Mouse (Mus musculus): ENCODE measurements around the gene Cfap99. TPM values are rescaled to one million over a fixed set of nuclear protein-coding genes. Genes with fewer than 3 reads are reported as not detected.
A peak's percentile ranks its signal among the peaks of the same experiment; 100 is the strongest.

The Cfap99 gene
- total RNA-seq, 2 experiments from 2014 or later: 0.96 to 1.5 TPM

DNA sequence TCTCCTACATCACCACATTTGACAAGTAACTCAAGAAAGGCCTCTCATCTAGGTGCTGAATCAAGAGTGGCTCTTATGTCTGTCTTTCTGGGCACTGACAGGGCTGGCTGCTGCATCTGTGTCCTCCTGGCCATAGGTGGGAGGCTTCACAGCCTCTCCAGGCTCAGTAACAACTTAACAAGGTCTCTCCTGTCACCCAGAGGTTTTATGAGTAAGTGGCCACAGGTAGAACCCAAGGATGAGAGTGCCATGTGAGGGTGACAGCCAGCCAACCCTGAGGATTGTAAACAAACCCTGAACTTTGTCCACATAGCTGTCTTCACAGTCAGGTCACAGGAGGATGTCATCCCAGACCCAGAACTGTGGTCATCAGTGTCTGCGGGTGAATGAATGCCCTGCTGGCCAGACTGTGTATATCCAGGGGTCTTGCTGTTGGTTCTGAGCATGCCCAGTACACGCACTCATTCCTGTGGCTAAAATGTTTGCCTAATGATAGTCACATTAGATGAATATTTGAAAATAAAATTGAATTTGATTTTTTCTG lies 31.2 kb downstream of the Cfap99 start:
- DNase-seq (ENCODE audit: low spot score in 2 of 2): no peak
- intact Hi-C loops (cut with DNase I): no loop called here

- intact Hi-C loops (cut with DNase I): no loop called here
- DNase-seq (ENCODE audit: low spot score in 2 of 2): no peak
Observed at GRCm38 (mm10) chr5:34321236-34321635, 32.8 kb downstream of the Cfap99 start.

DNA sequence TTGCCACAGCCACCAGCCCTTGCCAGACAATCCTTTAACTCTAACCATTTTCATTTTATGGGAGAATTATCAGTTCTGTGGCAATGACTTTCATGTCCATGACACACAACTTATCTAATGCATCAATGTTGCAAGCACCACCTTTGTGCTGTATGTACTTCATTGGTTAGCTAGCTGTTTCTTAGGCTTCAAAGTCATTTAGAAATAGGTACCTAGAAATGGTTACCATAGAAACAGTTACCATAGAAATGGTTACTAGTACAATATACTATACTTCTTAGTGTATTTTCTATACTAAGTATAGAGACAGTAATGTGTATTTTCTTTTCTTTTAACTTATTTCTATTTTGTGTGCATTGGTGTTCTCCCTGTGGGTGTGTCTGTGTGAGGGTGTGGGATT lies 36.9 kb downstream of the Cfap99 start:
- no peak for DNase-seq (ENCODE audit: low spot score in 2 of 2)
- intact Hi-C loops (cut with DNase I): no loop called here

DNA sequence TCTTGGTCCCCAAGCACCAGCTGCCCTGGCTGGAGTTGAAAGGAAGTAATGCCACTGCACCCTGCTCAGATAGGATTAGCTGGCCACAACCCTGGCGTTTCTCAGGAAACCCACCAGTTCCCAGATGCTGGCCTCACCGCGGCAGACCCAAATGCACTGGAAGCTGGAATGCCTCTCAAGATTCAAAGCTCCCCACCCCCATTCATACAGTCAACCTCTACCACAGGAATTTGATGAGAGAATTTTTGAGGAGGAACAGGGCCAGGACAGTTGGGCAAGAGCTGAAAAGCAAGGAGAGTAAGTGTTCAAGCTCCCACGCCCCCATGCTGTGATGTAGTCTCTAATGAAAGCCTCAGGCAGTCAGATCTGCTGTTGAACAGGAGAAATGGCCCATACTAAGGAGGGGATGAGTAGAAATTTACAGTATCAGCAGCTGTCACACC lies 37.9 kb downstream of the Cfap99 start:
- DNase-seq (ENCODE audit: low spot score in 2 of 2): no peak
- intact Hi-C loops (cut with DNase I): no loop called here

- peak in 1 of 2 experiments; percentile 31 for DNase-seq (ENCODE audit: low spot score in 2 of 2)
- intact Hi-C loops (cut with DNase I): no loop called here
Observed at GRCm38 (mm10) chr5:34326875-34327576, 38.6 kb downstream of the Cfap99 start.

DNA sequence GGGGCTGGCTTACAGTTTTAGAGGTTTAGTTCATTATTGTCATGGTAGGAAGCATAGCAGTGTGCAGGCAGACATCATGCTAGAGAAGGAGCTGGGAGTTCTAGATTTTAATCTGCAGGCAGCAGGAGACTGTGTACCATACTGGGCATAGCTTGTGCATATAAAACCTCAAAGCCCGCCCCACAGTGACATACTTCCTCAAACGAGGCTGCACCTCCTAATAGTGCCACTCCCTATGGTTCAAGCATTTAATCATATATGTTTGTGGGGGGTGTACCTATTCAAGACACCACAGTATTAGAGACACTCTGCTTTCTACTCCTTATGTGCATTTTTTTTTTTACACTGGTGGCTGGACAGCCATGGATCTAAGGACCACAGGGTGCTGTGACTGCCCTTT lies 41.7 kb downstream of the Cfap99 start:
- DNase-seq (ENCODE audit: low spot score in 2 of 2): no peak
- intact Hi-C loops (cut with DNase I): no loop called here

- intact Hi-C loops (cut with DNase I): no loop called here
- DNase-seq (ENCODE audit: low spot score in 2 of 2): no peak
Observed at GRCm38 (mm10) chr5:34334081-34334480, 45.7 kb downstream of the Cfap99 start.

DNA sequence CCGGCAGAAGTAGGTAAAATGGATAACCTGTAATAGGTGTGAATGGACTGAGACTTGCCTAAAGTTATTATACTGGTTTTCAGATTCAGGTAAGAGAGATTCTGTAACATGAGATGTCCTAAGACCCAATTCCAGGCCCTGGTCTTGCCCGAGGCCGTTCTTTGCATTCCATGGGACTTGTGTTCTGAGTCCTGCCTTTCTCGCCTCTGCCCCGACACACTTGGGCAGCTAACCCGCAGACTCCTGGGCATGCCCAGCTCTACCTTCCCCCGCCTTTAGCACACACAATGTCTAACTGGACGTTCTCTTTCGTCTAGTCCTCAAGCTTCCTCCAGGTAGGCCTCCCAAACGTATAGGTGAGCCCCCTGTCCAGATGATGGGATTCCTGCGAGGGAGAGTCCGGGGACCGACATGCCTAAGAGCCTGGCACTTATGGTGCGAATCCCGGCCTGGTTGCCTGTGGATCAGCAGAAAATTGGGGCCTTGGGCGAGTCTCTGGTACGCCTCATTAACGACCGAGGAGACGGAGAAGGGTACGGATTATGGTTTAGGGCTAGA lies 47.2 kb downstream of the Cfap99 start:
- intact Hi-C loops (cut with DNase I): loop anchor here (5.0 kb wide), 2 partner anchors 123 to 302 kb away; partner anchors contain the start of gene Mfsd10
- DNase-seq (ENCODE audit: low spot score in 2 of 2): no peak

DNA sequence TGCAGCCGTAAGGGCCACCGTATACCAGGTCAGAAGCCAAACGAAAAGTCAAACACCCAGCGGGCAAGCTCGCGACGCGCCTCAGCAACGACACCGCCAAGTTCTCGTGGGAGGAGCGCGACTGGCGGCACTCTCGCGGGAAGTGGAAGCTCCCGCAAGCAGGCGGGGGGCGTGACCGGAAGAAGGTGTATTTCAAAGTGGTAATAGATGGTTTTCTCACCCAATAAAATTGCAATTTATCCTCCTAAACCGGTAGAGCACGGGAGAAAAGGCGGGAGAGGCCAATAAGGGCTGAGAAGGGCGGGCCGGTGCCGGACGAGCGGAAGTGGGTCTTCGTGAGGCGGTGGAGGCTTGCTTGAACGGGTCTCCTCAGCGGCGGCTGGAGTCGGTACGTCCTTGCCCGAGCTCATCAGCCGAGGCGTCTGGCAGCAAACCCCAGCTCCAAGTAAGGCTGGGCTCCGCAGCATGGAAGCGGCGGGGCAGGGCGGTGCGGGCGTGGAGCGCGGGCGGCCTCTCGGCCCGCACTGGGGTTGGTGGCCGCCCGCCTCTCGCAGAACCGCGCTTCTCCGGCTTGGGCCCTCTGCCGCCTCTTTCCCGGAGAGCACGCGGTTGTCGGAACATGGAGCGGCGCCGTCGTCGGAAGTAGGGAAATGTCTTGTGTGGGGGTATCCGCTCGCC lies 47.8 kb downstream of the Cfap99 start, which contains the start of gene Rnf4:
Gene Rnf4, plus strand, starts transcription at position 193 of the 678 bp plus-strand sequence.
- intact Hi-C loops (cut with DNase I): loop anchor here (5.0 kb wide), 2 partner anchors 124 to 301 kb away; partner anchors contain the start of gene Mfsd10
- peak; percentile 95 to 97 for DNase-seq (ENCODE audit: low spot score in 2 of 2)

- intact Hi-C loops (cut with DNase I): loop anchor here (5.0 kb wide), 2 partner anchors 125 to 300 kb away; partner anchors contain the start of gene Mfsd10
- DNase-seq (ENCODE audit: low spot score in 2 of 2): peak in 1 of 2 experiments; percentile 35
Observed at GRCm38 (mm10) chr5:34336775-34337450, 48.5 kb downstream of the Cfap99 start.

- intact Hi-C loops (cut with DNase I): no loop called here
- DNase-seq (ENCODE audit: low spot score in 2 of 2): no peak
Observed at GRCm38 (mm10) chr5:34340246-34340645, 51.8 kb downstream of the Cfap99 start.

DNA sequence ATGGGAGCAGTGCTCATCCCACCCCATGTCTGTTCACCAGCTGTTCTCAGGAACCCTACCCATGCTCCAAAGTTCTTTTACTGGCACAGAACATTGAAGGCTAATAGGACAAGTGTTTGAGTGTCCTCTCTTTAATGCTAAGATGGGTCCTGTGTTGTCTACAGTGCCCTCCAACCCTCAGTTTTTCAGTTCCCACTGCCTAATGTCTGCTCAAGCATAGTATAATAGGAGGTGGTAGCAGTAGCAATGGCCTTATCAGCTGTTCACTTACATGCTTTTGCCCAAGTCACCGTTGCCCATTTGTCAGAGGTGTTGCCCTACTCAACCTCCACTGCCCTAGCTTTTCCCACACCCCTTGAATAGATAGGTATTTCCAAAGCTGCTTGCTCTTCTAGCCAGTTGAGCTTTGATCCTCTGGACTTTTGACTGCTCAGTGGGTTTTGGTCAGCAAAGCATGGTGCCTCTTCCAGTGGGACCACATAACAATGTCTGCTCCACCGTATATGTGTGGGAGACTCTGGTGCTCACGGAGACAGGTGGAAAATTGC lies 63.8 kb downstream of the Cfap99 start:
- DNase-seq (ENCODE audit: low spot score in 2 of 2): no peak
- intact Hi-C loops (cut with DNase I): no loop called here

DNA sequence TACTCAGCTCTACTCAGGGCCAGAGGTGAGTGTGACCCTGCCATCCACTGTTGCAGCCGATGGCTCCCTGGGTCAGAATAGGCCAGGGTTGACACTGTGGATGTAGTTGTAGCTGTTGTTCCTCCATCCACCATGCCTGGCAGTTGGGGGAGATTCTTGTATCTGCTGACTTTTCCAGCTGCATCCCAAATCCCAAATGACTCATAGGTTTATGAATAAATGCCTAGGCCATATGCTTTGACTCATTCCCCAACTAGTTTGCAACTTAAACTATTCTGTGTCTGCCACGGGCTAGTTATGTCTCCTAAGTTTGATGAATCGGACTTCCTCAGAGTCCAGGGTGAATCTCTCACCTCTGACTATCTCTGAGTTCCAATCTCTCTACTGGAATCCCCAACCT lies 71.9 kb downstream of the Cfap99 start:
- DNase-seq (ENCODE audit: low spot score in 2 of 2): no peak
- intact Hi-C loops (cut with DNase I): no loop called here

DNA sequence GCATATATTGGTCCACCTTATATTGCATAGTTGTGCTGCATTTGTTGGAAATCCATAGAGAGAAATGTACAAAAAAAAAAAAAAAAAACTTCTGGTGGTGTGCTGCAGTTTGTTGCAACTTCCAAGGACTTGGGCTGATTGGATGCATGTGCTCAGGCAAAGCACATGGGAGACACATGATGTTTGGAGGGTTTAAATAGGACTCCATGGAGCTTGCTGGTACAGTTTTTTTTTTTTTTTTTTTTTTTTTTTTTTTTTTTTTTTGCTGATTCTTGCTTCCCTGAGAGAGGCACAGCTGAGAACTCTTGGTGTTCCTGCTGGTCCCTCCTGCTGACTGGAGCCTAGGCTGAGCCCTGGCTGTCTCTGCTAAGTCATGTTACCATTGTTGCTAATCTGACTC lies 74.7 kb downstream of the Cfap99 start:
- DNase-seq (ENCODE audit: low spot score in 2 of 2): no peak
- intact Hi-C loops (cut with DNase I): no loop called here

- intact Hi-C loops (cut with DNase I): loop anchor here (5.0 kb wide), 1 partner anchor 81 kb away; the partner anchor contains the start of genes Cfap99 and Zfyve28
- DNase-seq (ENCODE audit: low spot score in 2 of 2): no peak
Observed at GRCm38 (mm10) chr5:34368551-34369290, 80.3 kb downstream of the Cfap99 start.

DNA sequence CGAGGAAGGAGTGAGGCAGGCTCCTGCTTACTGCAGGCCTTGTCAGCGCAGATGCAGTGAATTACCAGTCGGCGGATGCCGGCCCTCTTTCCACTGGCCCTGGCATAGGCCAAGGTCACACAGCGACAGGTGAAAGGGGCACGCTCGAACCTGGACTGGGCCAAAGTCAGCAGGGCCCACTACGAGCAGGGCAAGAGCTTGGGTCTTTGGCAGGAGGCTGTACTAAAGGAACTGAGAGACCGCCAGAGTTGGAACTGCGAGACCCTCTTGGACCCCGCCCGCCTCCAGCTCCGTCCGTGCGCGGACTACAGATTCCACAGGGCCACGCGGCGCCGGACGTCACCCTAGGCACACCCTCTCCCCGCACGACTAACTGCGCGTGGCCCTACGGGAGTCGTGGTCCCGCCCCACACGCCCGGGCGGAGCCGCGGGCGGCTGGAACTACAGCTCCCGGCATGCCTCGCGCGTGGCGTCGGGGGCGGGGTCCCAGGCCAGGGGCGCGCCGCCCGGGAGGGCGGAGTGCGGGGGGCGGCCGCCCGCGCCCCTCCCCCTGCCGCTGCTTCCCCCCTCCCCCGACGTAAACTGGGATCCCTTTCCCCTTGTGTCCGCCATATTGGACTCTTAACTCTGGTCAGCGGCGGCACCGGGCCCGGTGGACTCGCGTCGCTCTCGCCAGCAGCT lies 81.1 kb downstream of the Cfap99 start, which contains the start of gene Fam193a:
Gene Fam193a, plus strand, starts transcription at position 593 of the 681 bp plus-strand sequence.
- DNase-seq (ENCODE audit: low spot score in 2 of 2): peak; percentile 97
- intact Hi-C loops (cut with DNase I): loop anchor here (5.0 kb wide), 1 partner anchor 82 kb away; the partner anchor contains the start of genes Cfap99 and Zfyve28

- intact Hi-C loops (cut with DNase I): no loop called here
- DNase-seq (ENCODE audit: low spot score in 2 of 2): peak; percentile 31 to 45
Observed at GRCm38 (mm10) chr5:34370022-34370823, 81.8 kb downstream of the Cfap99 start.

Measured in left cerebral cortex, postnatal 36 days (tissue).